Mouse (Mus musculus): ENCODE measurements around the gene Tmc8. TPM values are rescaled to one million over a fixed set of nuclear protein-coding genes. Genes with fewer than 3 reads are reported as not detected.
"Not testable (repeated sequence)": the region's sequence is repeated elsewhere in the genome, so short reads cannot be mapped to it uniquely, and the experiment has no call there.

Tmc8 gene
- total RNA-seq, 2 experiments from 2014 or later = 1.8 to 2.0 TPM

- no peak for DNase-seq (ENCODE audit: low spot score in 2 of 2)
These were observed 12.2 kb downstream of the Tmc8 start for GRCm38 (mm10) chr11:117794035-117794551.

- DNase-seq (ENCODE audit: low spot score in 2 of 2) = no peak
These were observed 15.1 kb downstream of the Tmc8 start for GRCm38 (mm10) chr11:117796954-117797353.

GRCm38 (mm10) chr11:117797511-117798159 is 15.8 kb downstream of the Tmc8 start, which contains the start of gene 6030468B19Rik:
TSS of gene 6030468B19Rik (plus strand) at chr11:117797660.
- no peak for DNase-seq (ENCODE audit: low spot score in 2 of 2)

GRCm38 (mm10) chr11:117798160-117798541 is 16.3 kb downstream of the Tmc8 start:
- DNase-seq (ENCODE audit: low spot score in 2 of 2) = no peak

GRCm38 (mm10) chr11:117799174-117799573 is 17.3 kb downstream of the Tmc8 start:
- DNase-seq (ENCODE audit: low spot score in 2 of 2) = no peak

- no peak for DNase-seq (ENCODE audit: low spot score in 2 of 2)
These were observed 18.2 kb downstream of the Tmc8 start for GRCm38 (mm10) chr11:117800038-117800437.

GRCm38 (mm10) chr11:117801650-117802049 is 19.8 kb downstream of the Tmc8 start:
- no peak for DNase-seq (ENCODE audit: low spot score in 2 of 2)

GRCm38 (mm10) chr11:117803166-117803688 is 21.4 kb downstream of the Tmc8 start:
- DNase-seq (ENCODE audit: low spot score in 2 of 2) = no peak

- DNase-seq (ENCODE audit: low spot score in 2 of 2) = no peak
These were observed 24.9 kb downstream of the Tmc8 start for GRCm38 (mm10) chr11:117806781-117807180.

GRCm38 (mm10) chr11:117809407-117810311 is 27.8 kb downstream of the Tmc8 start, which contains the start of the genes Gm20708 and Syngr2:
TSS of gene Gm20708 (plus strand) at chr11:117809668.
TSS of gene Syngr2 (plus strand) at chr11:117809668.
- DNase-seq (ENCODE audit: low spot score in 2 of 2) = peak in 1 of 2 experiments; percentile 75

- peak; percentile 65 to 89 for DNase-seq (ENCODE audit: low spot score in 2 of 2)
These were observed 28.6 kb downstream of the Tmc8 start for GRCm38 (mm10) chr11:117810401-117811046.

GRCm38 (mm10) chr11:117813867-117814266 is 32.0 kb downstream of the Tmc8 start:
- DNase-seq (ENCODE audit: low spot score in 2 of 2) = no peak

GRCm38 (mm10) chr11:117814704-117815366 is 33.0 kb downstream of the Tmc8 start:
- DNase-seq (ENCODE audit: low spot score in 2 of 2) = no peak

- DNase-seq (ENCODE audit: low spot score in 2 of 2) = not testable (repeated sequence)
These were observed 34.0 kb downstream of the Tmc8 start for GRCm38 (mm10) chr11:117815850-117816249.

- no peak for DNase-seq (ENCODE audit: low spot score in 2 of 2)
These were observed 34.6 kb downstream of the Tmc8 start for GRCm38 (mm10) chr11:117816389-117816996.

- no peak for DNase-seq (ENCODE audit: low spot score in 2 of 2)
These were observed 37.2 kb downstream of the Tmc8 start for GRCm38 (mm10) chr11:117819095-117819494.

GRCm38 (mm10) chr11:117820173-117820572 is 38.3 kb downstream of the Tmc8 start:
- DNase-seq (ENCODE audit: low spot score in 2 of 2) = no peak

GRCm38 (mm10) chr11:117821868-117822267 is 40.0 kb downstream of the Tmc8 start:
- DNase-seq (ENCODE audit: low spot score in 2 of 2) = no peak

GRCm38 (mm10) chr11:117822728-117823241 is 40.9 kb downstream of the Tmc8 start:
- DNase-seq (ENCODE audit: low spot score in 2 of 2) = peak in 1 of 2 experiments; percentile 48

- DNase-seq (ENCODE audit: low spot score in 2 of 2) = no peak
These were observed 41.5 kb downstream of the Tmc8 start for GRCm38 (mm10) chr11:117823411-117823810.
